Mouse (Mus musculus) thymus, adult 2 months (tissue): ENCODE measurements at regions not wholly inside any gene's neighbourhood (a gene's known extent, or its start where the extent isn't known, plus 50 kb on each side); places are given as distances from the start of the nearest gene placed in this dataset.

Source experiments
- DNase-seq: peaks from one replicate; pipeline ENCODE4 v3.0.0; 2021
- H3K27ac ChIP-seq: fragments of 200-500 bp; 2 replicates; pipeline ENCODE4 v1.5.1; 2012; ENCODE audit warnings: low read length, control low read depth; ENCODE audit not compliant: control insufficient read depth, insufficient read depth
- H3K27me3 ChIP-seq: fragments of 200-500 bp; 2 replicates; pipeline ENCODE4 v1.6.1; 2012; ENCODE audit warnings: mild to moderate bottlenecking, low read length, moderate library complexity, mixed read lengths; ENCODE audit not compliant: control insufficient read depth, insufficient read depth
- H3K36me3 ChIP-seq: fragments of 200-500 bp; 2 replicates; pipeline ENCODE4 v1.6.1; 2012; ENCODE audit warnings: mild to moderate bottlenecking, low read length, moderate library complexity; ENCODE audit not compliant: control insufficient read depth, insufficient read depth
- H3K4me1 ChIP-seq: fragments of 200-500 bp; replicated peaks from 2 replicates; pipeline ENCODE4 v1.6.1; 2012; ENCODE audit warnings: low read length; ENCODE audit not compliant: control insufficient read depth, insufficient read depth
- H3K4me3 ChIP-seq: fragments of 200-500 bp; 2 replicates; pipeline ENCODE4 v1.5.1; 2012; ENCODE audit warnings: mild to moderate bottlenecking, low read length, control low read depth, moderate library complexity; ENCODE audit not compliant: control insufficient read depth, insufficient read depth
- CTCF ChIP-seq: fragments of 200-500 bp; IDR thresholded peaks from 2 replicates; pipeline ENCODE4 v1.5.1; 2012; ENCODE audit warnings: mild to moderate bottlenecking, control low read depth, low read length, moderate library complexity, borderline replicate concordance; ENCODE audit not compliant: control insufficient read depth, poor library complexity, insufficient read depth; ENCODE audit errors: extremely low read depth
- POLR2A ChIP-seq: fragments of 200-500 bp; IDR thresholded peaks from 2 replicates; pipeline ENCODE4 v1.6.1; 2012; ENCODE audit warnings: mild to moderate bottlenecking, low read length, control low read depth, moderate library complexity; ENCODE audit not compliant: control insufficient read depth, poor library complexity, insufficient read depth; ENCODE audit errors: extremely low read depth
- WGBS: fragments of 180-500 bp; shearing (Covaris S2); methylation state at CpG from one replicate; pipeline ENCODE4 v1.1.7; 2018; 5-methylcytosine and 5-hydroxymethylcytosine counted together

- Histone ChIP-seq H3K36me3 (no peaks in the 10 kb centered on the region), H3K4me1 (no peaks in the 10 kb centered on the region), H3K4me3 (no peak overlapping the region), H3K27ac (no peak overlapping the region), H3K27me3 (no peaks in the 10 kb centered on the region)
- no peak for DNase-seq
- TF ChIP-seq POLR2A (no peak), CTCF (no peak)
- WGBS: 91% methylated on average over 5 of the region's 5 CpGs
These were observed 167.5 kb downstream of the Sh3bp4 start for GRCm38 (mm10) chr1:89237696-89238095.

DNA sequence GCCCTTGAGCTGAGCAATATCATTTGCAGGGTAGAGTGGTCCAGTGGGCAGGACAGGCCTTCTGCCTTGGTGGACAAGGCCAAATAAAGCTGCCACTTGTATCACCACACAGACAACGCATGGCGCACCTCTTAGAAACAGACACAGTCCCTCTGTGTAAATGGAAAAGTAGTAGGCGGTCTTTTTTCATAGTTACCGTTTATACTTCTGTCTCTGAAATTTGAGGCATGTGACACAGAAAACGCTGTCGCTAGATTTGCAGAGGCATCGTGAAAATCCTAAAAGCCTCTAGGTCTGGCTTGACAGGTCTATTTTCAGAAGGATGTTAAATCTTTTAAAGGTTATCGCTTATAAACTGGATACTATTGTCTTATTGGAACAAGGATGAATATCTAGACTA, 174.4 kb downstream of the Sh3bp4 start:
- no peaks in the 10 kb centered on the region for H3K36me3 ChIP-seq
- H3K4me3 ChIP-seq: no peak overlapping the region
- H3K4me1 ChIP-seq: no peaks in the 10 kb centered on the region
- H3K27me3 ChIP-seq: no peaks in the 10 kb centered on the region
- 92% methylated on average over 8 of the region's 8 CpGs for WGBS
- H3K27ac ChIP-seq: no peak overlapping the region
- no peak for TF ChIP-seq POLR2A
- TF ChIP-seq CTCF: no peak
- no peak for DNase-seq

DNA sequence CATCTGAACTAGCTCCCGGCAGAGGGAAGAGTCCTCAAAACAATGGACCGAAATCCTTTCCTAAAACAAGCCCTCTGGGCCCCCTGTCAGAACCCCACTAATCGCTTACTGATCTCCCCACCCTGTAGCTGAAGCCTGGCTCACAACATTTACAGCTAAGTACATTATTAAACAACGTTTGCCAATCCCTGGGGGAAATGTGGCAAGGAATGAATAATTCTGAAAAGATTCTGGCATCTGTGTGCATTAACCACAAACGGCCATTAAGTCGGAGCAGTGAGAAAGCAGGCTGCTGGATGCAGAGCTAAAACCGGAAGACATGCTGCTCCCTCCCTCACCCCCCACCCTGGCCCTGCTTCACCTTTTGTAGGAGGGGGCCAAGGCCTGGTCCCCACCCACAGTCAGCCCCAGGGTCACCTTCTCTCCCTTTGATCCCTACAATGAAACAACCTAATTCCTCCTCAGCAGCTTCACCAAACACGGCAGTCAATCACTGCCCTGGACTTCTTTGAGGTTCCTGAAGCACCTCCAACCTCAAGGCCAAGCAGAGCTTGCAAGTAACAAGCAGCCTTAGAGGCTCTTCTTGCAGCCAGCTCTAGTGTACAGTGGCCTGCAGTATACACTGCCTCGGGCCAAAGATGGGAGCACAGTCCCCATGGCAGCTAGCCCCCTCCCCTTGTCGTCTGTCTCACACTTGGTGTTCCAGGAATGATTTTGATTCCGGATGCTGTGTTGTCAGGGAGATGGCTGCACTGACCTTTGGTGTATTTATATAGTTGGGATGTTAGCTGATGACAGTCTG, 175.2 kb downstream of the Sh3bp4 start:
- Histone ChIP-seq H3K4me1 (no peaks in the 10 kb centered on the region), H3K27me3 (no peaks in the 10 kb centered on the region), H3K36me3 (no peaks in the 10 kb centered on the region), H3K27ac (no peak overlapping the region), H3K4me3 (no peak overlapping the region)
- no peak for DNase-seq
- no peak for TF ChIP-seq CTCF
- TF ChIP-seq POLR2A: no peak
- 63% methylated on average over 11 of the region's 11 CpGs for WGBS

GRCm38 (mm10) chr1:89251753-89252152, 181.5 kb downstream of the Sh3bp4 start:
- TF ChIP-seq CTCF (no peak), POLR2A (no peak)
- Histone ChIP-seq H3K27ac (no peak overlapping the region), H3K4me1 (no peaks in the 10 kb centered on the region), H3K36me3 (no peaks in the 10 kb centered on the region), H3K27me3 (no peaks in the 10 kb centered on the region; the same call in 1 of the 2 replicates), H3K4me3 (no peak overlapping the region)
- no peak for DNase-seq
- 57% methylated on average over 2 of the region's 2 CpGs for WGBS

GRCm38 (mm10) chr1:89252528-89252927, 182.3 kb downstream of the Sh3bp4 start:
- no peak overlapping the region for H3K4me3 ChIP-seq
- no peaks in the 10 kb centered on the region for H3K36me3 ChIP-seq
- no peaks in the 10 kb centered on the region for H3K4me1 ChIP-seq
- TF ChIP-seq POLR2A (no peak), CTCF (no peak)
- no peak overlapping the region for H3K27ac ChIP-seq
- H3K27me3 ChIP-seq: no peaks in the 10 kb centered on the region; the same call in 1 of the 2 replicates
- WGBS: 65% methylated on average over 7 of the region's 7 CpGs
- DNase-seq: no peak

- H3K4me3 ChIP-seq: no peak overlapping the region
- no peak overlapping the region for H3K27ac ChIP-seq
- no peaks in the 10 kb centered on the region; the same call in 1 of the 2 replicates for H3K27me3 ChIP-seq
- TF ChIP-seq CTCF: no peak
- TF ChIP-seq POLR2A: no peak
- no peaks in the 10 kb centered on the region for H3K4me1 ChIP-seq
- 91% methylated on average over 5 of the region's 5 CpGs for WGBS
- no peaks in the 10 kb centered on the region for H3K36me3 ChIP-seq
- no peak for DNase-seq
These were observed 187.7 kb downstream of the Sh3bp4 start for GRCm38 (mm10) chr1:89257945-89258344.

- DNase-seq: no peak
- no peak overlapping the region for H3K4me3 ChIP-seq
- 72% methylated on average over 4 of the region's 4 CpGs for WGBS
- H3K4me1 ChIP-seq: no peaks in the 10 kb centered on the region
- no peaks in the 10 kb centered on the region for H3K27me3 ChIP-seq
- TF ChIP-seq POLR2A (no peak), CTCF (no peak)
- H3K27ac ChIP-seq: no peak overlapping the region
- H3K36me3 ChIP-seq: no peaks in the 10 kb centered on the region
These were observed 188.8 kb upstream of the Agap1 start for GRCm38 (mm10) chr1:89265771-89266170.
